Mouse (Mus musculus) CD4-positive, CD25-positive, alpha-beta regulatory T cell, adult 2 months (primary cell): ENCODE data around the gene Olfr846.

Source experiments
- DNase-seq: peaks from one replicate; pipeline ENCODE4 v3.0.0-alpha.2; 2012; ENCODE audit warnings: low read depth, low spot score

Gene Olfr846

DNA sequence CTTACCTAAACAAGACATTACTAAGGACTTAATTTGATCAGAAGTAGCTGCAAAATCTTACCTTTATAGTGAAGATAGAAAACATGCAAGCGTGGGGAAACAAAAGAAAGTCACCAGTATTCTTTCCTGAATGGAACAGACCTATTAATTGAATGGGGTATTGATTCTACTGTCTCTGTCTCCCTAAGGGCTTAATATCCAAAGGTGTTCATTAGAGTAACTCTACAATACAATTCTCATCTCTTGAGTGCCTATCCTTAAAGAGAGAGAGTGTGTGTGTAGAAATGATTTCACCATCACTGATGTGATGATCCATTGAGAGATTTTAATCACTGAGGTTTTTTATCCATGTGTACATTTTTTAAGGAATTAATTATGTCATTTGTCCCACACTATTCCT, at the start of gene Olfr846:
Olfr846 (minus strand) TSS at position 101 of the 400 bp plus-strand sequence.
- DNase-seq: no peak

- DNase-seq: no peak
Measured at GRCm38 (mm10) chr9:19378569-19378968, 14.8 kb upstream of the Olfr846 start, which contains the start of gene Olfr847. Gene Olfr847, minus strand, starts transcription at chr9:19378669.

- DNase-seq: no peak
Measured at GRCm38 (mm10) chr9:19336157-19336556, 27.6 kb downstream of the Olfr846 start, which contains the start of gene Olfr845. Gene Olfr845, plus strand, starts transcription at chr9:19336457.

GRCm38 (mm10) chr9:19316047-19316446, 47.8 kb downstream of the Olfr846 start, which contains the start of gene Olfr844:
Gene Olfr844, plus strand, starts transcription at chr9:19316347.
- DNase-seq: no peak
